Mouse (Mus musculus) heart, adult 8-10 months (tissue): Measurements from ENCODE around the gene Cmc1. TPM values are rescaled to one million over a fixed set of nuclear protein-coding genes. Genes with fewer than 3 reads are reported as not detected.

Experiments used
- DNase-seq: peaks from one replicate; pipeline ENCODE4 v3.0.0; 2022; ENCODE audit warnings: low spot score
- total RNA-seq, 4 experiments: library from RNA; stranded (reverse); gene quantifications; 2 replicates each; pipeline ENCODE4 v1.2.4; 2022

Cmc1 gene
- total RNA-seq, 4 experiments from 2014 or later: 19.6 to 29.4 (median 24.5) TPM

DNA sequence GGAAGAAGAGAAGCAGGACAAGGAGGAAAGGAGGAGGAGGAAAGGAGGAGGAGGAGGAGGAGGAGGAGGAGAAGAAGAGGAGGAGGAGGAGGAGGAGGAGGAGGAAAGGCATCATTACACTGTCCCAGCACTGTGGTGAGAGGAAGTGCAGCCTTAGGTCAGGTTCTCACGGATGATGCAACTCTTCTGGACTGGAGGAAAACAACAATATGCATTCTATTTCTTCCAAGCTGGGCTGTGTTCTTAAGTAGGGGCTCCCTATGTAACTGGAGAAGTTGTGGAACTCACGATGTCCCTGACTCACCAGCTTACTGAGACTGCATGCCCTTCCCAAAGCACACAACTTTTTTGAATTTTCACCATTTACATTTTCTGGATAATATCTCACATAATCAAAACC, 118.3 kb downstream of the Cmc1 start:
- DNase-seq: no peak

DNA sequence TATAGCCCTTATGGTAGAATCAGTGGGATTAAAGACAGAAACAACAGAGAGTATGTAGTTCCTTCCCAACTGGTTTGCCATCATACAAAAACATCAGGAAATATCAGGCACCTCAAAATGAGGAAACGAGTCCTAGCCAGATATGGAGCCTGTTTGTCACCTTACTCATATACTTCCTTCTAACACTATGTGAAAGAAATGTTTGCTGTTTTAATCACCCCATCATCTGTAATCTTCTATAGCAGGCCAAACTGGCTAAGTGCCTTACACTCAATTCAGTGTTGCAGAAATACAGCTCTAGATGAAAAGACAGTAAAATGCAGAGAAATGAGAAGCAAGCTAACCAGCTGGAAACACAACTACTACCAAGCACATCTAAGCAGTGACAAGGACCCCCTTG, 119.7 kb downstream of the Cmc1 start:
- no peak for DNase-seq

DNA sequence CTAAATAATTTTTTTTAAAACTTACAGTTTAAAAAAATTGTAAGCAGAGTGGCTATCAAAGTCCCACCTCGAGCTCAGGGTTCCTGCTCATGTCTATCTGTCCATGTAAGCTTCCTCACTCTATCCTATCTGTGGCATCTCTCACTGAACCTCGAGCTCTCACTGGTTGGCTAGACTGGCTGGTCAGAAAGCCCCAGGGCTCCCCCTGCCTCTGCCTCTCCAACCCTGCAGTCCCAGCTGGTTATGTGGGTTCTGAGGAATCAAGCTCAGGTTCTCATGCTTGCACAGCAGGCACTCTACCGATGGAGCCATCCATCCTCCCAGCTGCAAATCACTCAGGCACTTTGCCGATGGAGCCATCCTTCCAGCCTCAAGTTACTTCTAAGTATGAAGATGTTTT, 120.5 kb downstream of the Cmc1 start:
- no peak for DNase-seq

GRCm38 (mm10) chr9:118024966-118025365, 125.0 kb downstream of the Cmc1 start:
- DNase-seq: no peak

Other genes starting within 250 kb of the Cmc1 start
- gene Azi2, start 109.7 kb downstream of the Cmc1 start, total RNA-seq: 10 to 100 TPM; 60.6 to 68.9 (median 64.6) TPM